Mouse (Mus musculus): ENCODE data around the gene Gpr27.

Gene Gpr27

DNA sequence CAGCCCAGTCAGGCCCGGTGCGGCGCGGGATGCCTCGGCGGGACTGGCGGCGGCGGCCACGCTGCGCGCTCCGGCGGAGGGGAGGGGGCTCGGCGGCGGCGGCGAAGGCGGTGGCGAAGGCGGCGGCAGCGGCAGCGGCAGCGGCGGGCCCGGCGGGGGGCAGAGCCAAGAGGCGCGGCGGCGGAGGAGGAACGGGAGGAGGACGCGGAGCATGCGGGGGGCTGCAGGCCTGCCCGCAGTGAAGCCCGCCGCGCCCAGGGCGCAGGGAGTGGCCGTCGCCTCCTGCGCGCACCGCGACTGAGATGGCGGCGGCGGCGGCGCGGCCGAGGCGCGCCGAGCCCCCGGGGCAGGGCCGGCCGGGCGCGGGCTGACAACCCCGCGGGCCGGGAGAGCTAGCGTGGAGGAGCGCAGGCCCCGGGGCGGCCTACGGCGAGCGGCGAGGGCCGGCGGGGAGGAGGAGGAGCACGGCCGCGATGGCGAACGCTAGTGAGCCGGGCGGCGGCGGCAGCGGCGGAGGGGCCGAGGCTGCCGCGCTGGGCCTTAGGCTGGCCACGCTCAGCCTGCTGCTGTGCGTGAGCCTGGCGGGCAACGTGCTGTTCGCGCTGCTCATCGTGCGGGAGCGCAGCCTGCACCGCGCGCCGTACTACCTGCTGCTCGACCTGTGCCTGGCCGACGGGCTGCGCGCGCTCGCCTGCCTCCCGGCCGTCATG, at the start of gene Gpr27:
Gpr27 (plus strand) TSS at position 474 of the 710 bp plus-strand sequence.
- DNase-seq (ENCODE audit: low spot score) = peak; percentile 15

- DNase-seq (ENCODE audit: low spot score) = peak; percentile 38
Observed at GRCm38 (mm10) chr6:99643439-99644199, 48.9 kb upstream of the Gpr27 start.

DNA sequence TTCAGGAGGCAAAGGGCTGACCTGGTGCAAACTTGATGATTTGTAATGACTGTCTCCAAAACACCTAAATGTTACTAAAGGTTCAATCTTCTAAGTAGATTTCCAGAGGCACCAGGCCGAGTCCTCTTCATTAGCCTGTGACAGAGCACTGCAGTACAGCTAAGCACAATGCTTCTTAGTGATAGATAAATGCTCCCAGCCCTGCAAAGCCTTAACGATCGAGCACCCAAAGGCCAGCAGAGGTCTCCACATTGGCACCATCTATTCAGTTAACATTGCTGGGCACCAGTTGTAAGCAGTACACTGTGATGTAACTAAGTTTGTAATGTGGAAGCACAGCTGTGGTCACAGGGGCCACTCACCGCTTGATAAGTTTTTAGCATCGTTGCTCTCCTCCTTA, 48.1 kb upstream of the Gpr27 start:
- no peak for DNase-seq (ENCODE audit: low spot score)

DNA sequence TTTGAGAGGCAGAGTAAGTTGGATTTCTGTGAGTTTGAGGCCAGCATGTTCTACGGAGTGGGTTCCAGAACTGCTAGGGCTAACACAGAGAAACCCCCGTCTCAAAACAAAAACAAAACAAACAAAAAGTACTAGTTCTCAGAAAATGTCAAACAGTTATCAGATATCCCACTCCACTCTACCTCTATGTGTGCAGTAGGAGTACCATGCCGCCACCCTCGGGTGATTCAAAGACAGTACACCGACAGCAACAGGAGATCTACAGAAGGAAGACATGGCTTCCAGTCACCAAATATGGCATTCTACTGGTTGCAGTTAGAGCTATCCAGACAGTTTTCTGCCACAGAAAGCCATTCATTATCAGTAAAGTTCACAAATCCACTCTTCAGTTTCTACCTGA, 47.6 kb upstream of the Gpr27 start:
- no peak for DNase-seq (ENCODE audit: low spot score)

GRCm38 (mm10) chr6:99646344-99646743, 46.1 kb upstream of the Gpr27 start:
- no peak for DNase-seq (ENCODE audit: low spot score)

- no peak for DNase-seq (ENCODE audit: low spot score)
Observed at GRCm38 (mm10) chr6:99649307-99649706, 43.2 kb upstream of the Gpr27 start.

- DNase-seq (ENCODE audit: low spot score) = no peak
Observed at GRCm38 (mm10) chr6:99652341-99652740, 40.1 kb upstream of the Gpr27 start.

GRCm38 (mm10) chr6:99654343-99654742, 38.1 kb upstream of the Gpr27 start:
- no peak for DNase-seq (ENCODE audit: low spot score)

DNA sequence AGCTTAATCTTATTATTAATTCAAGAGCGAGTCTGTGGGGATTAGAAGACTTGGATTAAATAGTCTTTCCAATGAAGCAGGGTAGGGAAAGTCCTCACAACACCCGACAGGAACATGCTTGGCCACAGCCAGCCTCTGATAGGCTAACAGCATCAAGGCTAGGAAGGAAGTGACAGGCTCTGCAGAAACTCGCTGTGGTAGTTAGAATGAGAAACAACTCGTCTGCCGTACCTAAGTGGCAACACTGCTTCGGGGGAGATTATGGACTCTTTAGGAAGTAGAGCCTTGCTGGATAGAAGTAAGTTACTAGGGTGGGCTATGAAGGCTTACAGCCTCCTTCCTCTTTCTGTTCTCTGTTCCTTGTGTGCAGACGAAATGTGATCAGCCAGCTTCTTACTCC, 37.0 kb upstream of the Gpr27 start:
- no peak for DNase-seq (ENCODE audit: low spot score)

DNA sequence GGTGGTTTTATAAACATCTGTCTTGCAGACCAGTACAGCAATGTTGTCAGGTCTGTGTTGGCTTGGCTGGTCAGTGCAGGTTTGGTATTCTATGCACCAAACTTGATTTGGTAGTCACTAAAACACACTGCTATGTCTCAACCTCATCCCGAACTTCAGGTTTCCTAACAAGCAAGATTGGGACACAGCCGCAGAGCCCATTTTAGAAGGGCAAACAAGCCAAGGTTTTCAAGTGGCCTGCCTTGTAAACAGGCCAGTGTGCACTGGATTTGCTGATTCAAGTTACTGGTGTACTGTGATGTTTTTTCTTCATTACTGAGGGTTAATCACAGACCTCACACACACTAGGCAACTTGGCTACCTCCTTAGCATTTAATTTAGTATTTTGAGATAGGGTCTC, 36.4 kb upstream of the Gpr27 start:
- DNase-seq (ENCODE audit: low spot score) = no peak

DNA sequence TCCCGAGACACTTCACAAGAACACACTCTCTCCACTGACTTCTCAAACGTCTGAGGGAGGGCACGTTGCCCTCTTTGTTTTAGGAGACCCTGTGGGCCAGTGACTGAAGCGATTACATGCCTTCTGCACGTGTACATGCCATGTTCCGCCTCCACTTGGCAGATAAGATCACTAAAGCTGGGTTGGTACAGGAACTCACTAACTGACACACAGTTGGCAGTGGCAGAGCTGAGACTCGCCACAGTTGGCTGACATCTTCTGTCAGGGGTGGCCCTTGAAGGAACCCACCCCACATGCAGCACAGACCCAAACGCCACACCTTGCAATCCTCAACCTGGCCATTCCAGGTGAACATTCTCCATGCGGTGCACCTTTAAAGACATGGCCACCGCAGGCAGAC, 33.9 kb upstream of the Gpr27 start:
- DNase-seq (ENCODE audit: low spot score) = no peak

- DNase-seq (ENCODE audit: low spot score) = no peak
Observed at GRCm38 (mm10) chr6:99660443-99660842, 32.0 kb upstream of the Gpr27 start.

DNA sequence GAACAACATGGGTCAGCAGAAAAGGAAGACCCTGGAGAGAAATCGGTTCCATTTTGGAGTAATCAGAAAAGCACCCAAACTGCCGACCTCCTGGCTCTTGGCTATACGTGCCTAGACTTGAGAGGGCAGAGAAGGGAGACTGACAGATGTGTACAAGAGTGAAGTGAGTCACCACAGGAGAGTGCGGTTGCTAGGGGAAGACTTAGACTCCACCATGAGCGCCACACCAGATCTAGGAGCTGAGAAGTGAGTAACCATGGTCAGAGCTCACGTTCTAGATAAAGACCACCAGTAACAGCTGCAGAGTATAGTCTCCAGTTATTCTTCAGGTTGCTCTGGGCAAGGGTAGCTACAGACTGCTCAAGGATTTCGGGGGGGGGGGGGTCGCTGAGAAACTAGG, 29.2 kb upstream of the Gpr27 start:
- no peak for DNase-seq (ENCODE audit: low spot score)

DNA sequence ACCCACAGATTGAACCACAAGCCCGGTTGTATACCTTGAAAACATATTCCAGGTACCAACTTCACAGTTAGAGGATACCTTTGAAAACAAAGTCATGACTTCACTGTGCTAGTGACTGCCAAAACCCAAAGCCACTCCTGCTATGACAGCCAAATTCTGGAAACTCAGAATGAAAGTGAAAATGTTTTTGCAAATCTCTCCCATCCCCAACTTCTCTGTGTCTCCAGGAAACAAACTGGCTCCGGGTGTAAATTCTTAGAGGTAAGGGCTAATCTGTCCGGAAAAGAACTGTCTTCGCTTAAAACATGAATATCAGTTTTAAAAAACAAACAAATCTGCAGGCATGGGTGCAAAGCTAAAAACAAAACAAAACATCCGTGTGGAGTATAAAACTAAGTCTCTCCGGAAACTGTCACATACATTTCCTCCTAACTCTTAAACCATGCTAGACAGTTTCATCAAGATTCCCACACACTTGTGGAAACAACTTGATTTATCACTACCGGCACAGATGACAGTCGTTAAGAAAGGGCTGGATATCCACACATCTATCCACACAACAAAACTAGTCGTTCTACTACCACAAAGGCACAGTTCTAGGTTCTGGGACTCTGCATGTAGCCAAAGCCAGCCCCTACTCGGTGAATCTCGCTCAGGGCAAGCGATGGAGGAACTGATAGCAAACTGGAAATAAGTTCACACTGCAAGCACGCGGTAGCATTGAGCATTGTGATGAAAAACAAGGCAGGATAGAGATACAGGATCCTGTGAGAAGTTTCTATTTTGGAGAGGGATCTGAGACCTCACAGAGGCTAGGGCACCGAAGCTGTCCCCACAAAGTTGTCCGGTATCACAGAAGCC, 26.8 kb upstream of the Gpr27 start:
- no peak for DNase-seq (ENCODE audit: low spot score)

DNA sequence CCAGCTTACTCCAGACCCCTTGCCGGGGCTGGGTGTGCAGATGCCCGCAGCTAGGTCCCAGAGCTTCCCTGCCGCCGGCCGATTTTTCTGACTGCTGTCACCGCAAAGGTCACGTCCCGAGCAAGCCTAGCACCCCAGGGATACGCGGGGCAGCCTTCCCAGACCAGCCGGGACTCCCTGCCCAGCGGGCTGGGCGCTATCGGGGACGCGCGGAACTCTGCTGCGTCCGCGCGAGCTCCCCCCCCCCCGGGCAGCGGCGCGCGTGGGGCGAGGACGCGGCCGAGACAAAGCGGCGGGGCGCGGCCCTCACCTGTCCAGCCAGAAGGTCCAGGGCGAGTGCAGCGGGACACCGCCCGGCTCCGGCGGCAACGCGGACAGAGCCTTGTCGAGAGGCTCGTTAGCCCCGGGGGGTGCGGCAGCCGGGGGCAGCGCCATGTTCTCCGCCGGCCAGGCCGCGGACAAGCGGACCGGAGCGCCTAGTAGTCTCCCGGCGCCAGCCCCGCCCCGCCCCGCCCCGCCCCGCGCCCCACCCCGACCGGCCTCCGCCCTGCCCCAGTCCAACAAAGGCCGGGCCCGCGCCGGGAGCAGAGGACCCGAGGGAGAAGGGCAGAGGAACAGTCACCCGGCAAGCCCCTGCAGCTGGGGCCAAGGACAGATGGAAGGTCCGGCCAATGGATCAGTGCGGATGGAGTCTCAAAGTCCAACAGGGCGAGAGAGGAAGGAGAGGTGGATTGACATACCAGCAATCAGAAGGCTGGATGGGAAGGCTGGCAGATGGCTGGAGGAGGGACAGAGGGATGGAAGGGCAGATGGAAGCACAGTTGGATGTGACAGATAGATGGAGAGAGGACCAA, 25.9 kb upstream of the Gpr27 start, which contains the start of the genes Eif4e3 and Gm20696:
Eif4e3 (minus strand) TSS at position 454 of the 854 bp plus-strand sequence.
Gm20696 (minus strand) TSS at position 480 of the 854 bp plus-strand sequence.
- peak; percentile 26 for DNase-seq (ENCODE audit: low spot score)

DNA sequence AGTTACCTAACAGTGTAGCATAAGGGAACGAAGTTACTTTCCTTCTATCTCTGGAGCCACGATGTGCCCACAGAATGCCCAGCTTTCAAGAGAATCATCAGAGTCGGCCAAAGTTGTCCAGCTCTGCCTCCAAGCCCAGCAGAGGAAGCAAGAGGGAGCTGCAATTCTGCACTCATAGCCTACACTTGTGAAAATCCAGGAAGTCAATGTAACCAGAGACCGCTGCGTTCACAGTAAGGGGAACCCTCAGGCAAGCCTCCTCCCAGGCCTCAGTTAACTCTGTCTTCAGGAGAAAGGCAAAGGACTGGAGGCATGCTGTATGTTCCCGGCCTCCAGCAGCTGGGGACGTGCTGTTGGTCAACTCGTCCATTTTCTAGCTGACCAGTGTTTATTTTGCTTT, 25.2 kb upstream of the Gpr27 start:
- no peak for DNase-seq (ENCODE audit: low spot score)

- no peak for DNase-seq (ENCODE audit: low spot score)
Observed at GRCm38 (mm10) chr6:99669481-99670325, 22.8 kb upstream of the Gpr27 start.

- DNase-seq (ENCODE audit: low spot score) = no peak
Observed at GRCm38 (mm10) chr6:99670481-99671119, 21.9 kb upstream of the Gpr27 start.

DNA sequence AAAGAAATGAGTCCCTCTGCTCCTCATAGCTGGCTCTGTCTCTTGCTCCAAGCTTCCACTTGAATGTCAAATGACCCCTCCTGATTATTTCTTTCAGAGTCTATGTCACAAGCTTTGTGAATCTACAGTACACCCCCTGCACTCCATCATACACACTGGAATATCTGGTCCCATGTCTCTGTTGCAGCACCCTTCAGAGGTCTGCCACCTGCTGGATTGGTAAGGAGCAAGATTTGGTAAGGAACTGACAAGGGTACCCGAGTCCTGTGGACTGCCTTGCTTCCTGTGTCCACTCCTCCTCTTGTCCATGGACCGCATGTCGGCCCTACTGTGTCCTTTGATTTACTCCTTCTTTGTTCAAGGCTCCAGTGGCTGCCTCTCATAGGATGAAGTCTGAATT, 20.7 kb upstream of the Gpr27 start:
- DNase-seq (ENCODE audit: low spot score) = no peak

GRCm38 (mm10) chr6:99674482-99674881, 18.0 kb upstream of the Gpr27 start:
- DNase-seq (ENCODE audit: low spot score) = no peak

All from ovary, postnatal 10 days (tissue).